ENCODE assay signal across 8 mouse cellular contexts in the genomic region with DNA sequence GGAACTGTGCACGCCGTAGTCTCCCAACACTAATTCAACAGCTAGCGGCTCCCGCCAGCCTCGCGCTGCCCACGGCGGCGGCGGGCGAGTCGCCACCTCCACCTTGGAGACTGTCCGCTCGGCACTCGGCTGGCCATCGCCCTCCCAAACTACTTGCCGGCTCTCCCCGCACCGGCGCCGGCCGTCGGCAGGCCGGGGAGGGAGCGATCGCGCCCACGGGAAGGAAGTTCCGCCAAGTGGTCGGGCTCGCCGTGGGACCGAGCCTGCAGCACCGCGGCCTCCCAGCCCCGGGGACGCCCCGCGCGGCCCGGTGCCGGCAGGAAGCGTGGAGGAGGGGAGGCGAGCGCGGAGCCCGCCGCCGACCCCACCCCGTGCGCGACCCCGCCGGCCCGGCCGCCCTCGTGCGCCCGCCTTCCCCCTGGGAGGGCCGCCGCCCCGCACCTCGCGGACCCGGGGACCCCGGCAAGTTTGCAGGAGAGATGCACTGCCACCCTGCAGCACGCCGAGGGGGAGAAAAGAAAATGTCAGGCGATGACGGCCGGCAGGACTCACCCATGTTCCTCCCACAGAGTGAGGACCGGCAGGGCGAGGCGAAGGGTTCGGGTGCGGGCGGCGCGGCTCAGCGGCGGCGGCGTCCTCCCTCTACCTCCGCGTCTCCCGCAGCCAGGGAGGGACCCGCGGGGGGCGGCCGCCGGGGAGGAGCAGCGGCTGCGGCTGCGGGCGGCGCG. TPM values are rescaled to one million over a fixed set of nuclear protein-coding genes. Genes with fewer than 3 reads are reported as not detected.
DNase-seq lines count a peak whose midpoint lies in the region; ATAC-seq and TF ChIP-seq lines count a peak whose summit lies in the region.

Gene Rap1gds1 (minus strand): TSS at position 718 of the 728 bp plus-strand sequence.

- peaks cover 13% of the 10 kb centered on the region; the same call in 1 of the 2 replicates for H3K4me1 ChIP-seq in E14TG2a.4 (replicated peaks; ENCODE audit: low read depth, low read length)
- 0 out of 2 replicates have a peak, but pooled peaks cover 3% of the 10 kb centered on the region for H3K4me1 ChIP-seq in forebrain, embryonic 14.5 days (ENCODE audit: control insufficient read depth, insufficient read depth, low read length)
- H3K4me1 ChIP-seq in neural tube, embryonic 14.5 days (ENCODE audit: control insufficient read depth, insufficient read depth, low read length) = peaks cover 3% of the 10 kb centered on the region; the same call in 1 of the 2 replicates

- no peaks in the 10 kb centered on the region for H3K36me3 ChIP-seq in E14TG2a.4 (ENCODE audit: insufficient read depth, low read length)
- no peaks in the 10 kb centered on the region for H3K36me3 ChIP-seq in forebrain, embryonic 14.5 days (ENCODE audit: control insufficient read depth, insufficient read depth, low read length)
- H3K36me3 ChIP-seq in neural tube, embryonic 14.5 days (ENCODE audit: control insufficient read depth, insufficient read depth, low read length) = no peaks in the 10 kb centered on the region

- peak within 1 kb of the TSS; percentile 90 for H3K9ac ChIP-seq in forebrain, embryonic 14.5 days (ENCODE audit: low read length)
- peak within 1 kb of the TSS; percentile 90 for H3K9ac ChIP-seq in neural tube, embryonic 14.5 days (replicated peaks; ENCODE audit: low read depth, low read length)

- intact Hi-C loops in heart, postnatal 10 days (cut with DNase I) = loop anchor here (5.0 to 10.0 kb wide), 3 partner anchors 330 to 632 kb away; partner anchors contain the start of genes Adh5, Metap1 and Tspan5

- TF ChIP-seq CTCF in E14TG2a.4 (conservative IDR thresholded peaks at IDR 0.05; ENCODE audit: low read length) = no peak

- H3K27ac ChIP-seq in forebrain, embryonic 14.5 days (ENCODE audit: low read depth, low read length) = peak within 1 kb of the TSS; percentile 96
- H3K27ac ChIP-seq in neural tube, embryonic 14.5 days (ENCODE audit: low read depth, low read length) = peak within 1 kb of the TSS; percentile 97

- 0% methylated on average over 57 of the region's 97 CpGs for WGBS in forebrain, embryonic 14.5 days
- WGBS in large intestine, adult 2 months = 2% methylated on average over 88 of the region's 97 CpGs
- 1% methylated on average over 40 of the region's 97 CpGs for WGBS in neural tube, embryonic 14.5 days

- peak; percentile 68 for DNase-seq in forebrain, embryonic 14.5 days (ENCODE audit: low spot score)
- DNase-seq in heart, postnatal 10 days = peak; percentile 75 to 81
- peak; percentile 10 for DNase-seq in large intestine, adult 2 months (ENCODE audit: low read depth, low spot score)
- peak; percentile 60 to 64 for DNase-seq in lung, adult 18-20 months
- peak; percentile 74 for DNase-seq in testis, postnatal 10 days (ENCODE audit: low spot score)

- H3K4me2 ChIP-seq in forebrain, embryonic 14.5 days (ENCODE audit: low read length) = peak within 1 kb of the TSS; percentile 88
- H3K4me2 ChIP-seq in neural tube, embryonic 14.5 days (ENCODE audit: low read depth, low read length) = peak within 1 kb of the TSS; percentile 80

- no peaks in the 10 kb centered on the region for H3K9me3 ChIP-seq in E14TG2a.4 (ENCODE audit: low read length)
- no peaks in the 10 kb centered on the region for H3K9me3 ChIP-seq in forebrain, embryonic 14.5 days (replicated peaks; ENCODE audit: control insufficient read depth, low read length)
- H3K9me3 ChIP-seq in neural tube, embryonic 14.5 days (ENCODE audit: control insufficient read depth, low read length) = no peaks in the 10 kb centered on the region

- peak; percentile 67 for ATAC-seq in cerebellum, adult (ENCODE audit: insufficient number of reproducible peaks, low FRiP score, low TSS enrichment)
- peak; percentile 65 for ATAC-seq in forebrain, embryonic 14.5 days
- ATAC-seq in neural tube, embryonic 14.5 days (ENCODE audit: low read depth) = peak; percentile 60

- H3K27me3 ChIP-seq in E14TG2a.4 (ENCODE audit: insufficient read depth, low read length) = peaks cover 17% of the 10 kb centered on the region
- no peaks in the 10 kb centered on the region for H3K27me3 ChIP-seq in forebrain, embryonic 14.5 days (replicated peaks; ENCODE audit: control insufficient read depth, insufficient read depth, low read length)
- H3K27me3 ChIP-seq in neural tube, embryonic 14.5 days (ENCODE audit: control insufficient read depth, insufficient read depth, low read length) = no peaks in the 10 kb centered on the region; the same call in 1 of the 2 replicates

- peak within 1 kb of the TSS; percentile 91 for H3K4me3 ChIP-seq in E14TG2a.4 (replicated peaks; ENCODE audit: low read length)
- peak within 1 kb of the TSS; percentile 87 for H3K4me3 ChIP-seq in forebrain, embryonic 14.5 days (ENCODE audit: low read depth, low read length)
- H3K4me3 ChIP-seq in neural tube, embryonic 14.5 days (ENCODE audit: low read depth, low read length) = peak within 1 kb of the TSS; percentile 74

RNA-seq across cellular contexts. Expression of gene Rap1gds1, which starts in this region (rescaled TPM):
- 35.5 and 46.0 TPM in 2 replicates for polyA plus RNA-seq in forebrain, embryonic 14.5 days (2014; fragmentation: Nextera tagmentation; extraction: Ambion mirVana)
- 10 to 100 TPM; 43.6 to 45.0 TPM for total RNA-seq in heart, postnatal 10 days (2021)
- polyA plus RNA-seq in large intestine, adult 2 months (2012; rRNA removed) = 18.2 and 20.0 TPM in 2 replicates
- 107 and 135 TPM in 2 replicates for polyA plus RNA-seq in neural tube, embryonic 14.5 days (2014; fragmentation: Nextera tagmentation; extraction: Ambion mirVana)

Comparison
In these comparisons a context has a peak if more than half of its experiments do, and no peak if none do; other contexts are left out.
1. Peak in every context shown above with its lines: DNase-seq, ATAC-seq, H3K4me3 ChIP-seq and H3K27ac ChIP-seq.
2. DNase-seq: peak in every context shown above with its lines; median percentile 78 in heart, postnatal 10 days; 74 in testis, postnatal 10 days; 68 in forebrain, embryonic 14.5 days; 62 in lung, adult 18-20 months; 10 in large intestine, adult 2 months.